Mouse (Mus musculus) kidney, embryonic 15.5 days (tissue): ENCODE results near the gene Snrpg. TPM values are rescaled to one million over a fixed set of nuclear protein-coding genes. Genes with fewer than 3 reads are reported as not detected.

Experiments used
- ATAC-seq: fragments of 200-750 bp; cut with Nextera tagmentation; replicated peaks from 2 replicates; pipeline ENCODE4 v1.8.0; 2017; ENCODE audit warnings: moderate TSS enrichment; ENCODE audit not compliant: low FRiP score
- H3K27ac ChIP-seq: fragments of 300-500 bp; sonication (generic); 2 replicates; pipeline ENCODE4 v1.5.1; 2015; ENCODE audit warnings: mild to moderate bottlenecking, inconsistent platforms
- H3K27me3 ChIP-seq: fragments of 300-500 bp; sonication (generic); 2 replicates; pipeline ENCODE4 v1.6.1; 2015; ENCODE audit warnings: inconsistent platforms
- H3K36me3 ChIP-seq: fragments of 300-500 bp; sonication (generic); 2 replicates; pipeline ENCODE4 v1.6.1; 2015; ENCODE audit warnings: inconsistent platforms
- H3K4me1 ChIP-seq: fragments of 300-500 bp; sonication (generic); 2 replicates; pipeline ENCODE4 v1.6.1; 2015; ENCODE audit warnings: inconsistent platforms
- H3K4me2 ChIP-seq: fragments of 300-500 bp; sonication (generic); 2 replicates; pipeline ENCODE4 v1.6.1; 2015; ENCODE audit warnings: moderate library complexity, mild to moderate bottlenecking, inconsistent platforms
- H3K4me3 ChIP-seq: fragments of 300-500 bp; sonication (generic); replicated peaks from 2 replicates; pipeline ENCODE4 v1.5.1; 2015; ENCODE audit warnings: mild to moderate bottlenecking, inconsistent platforms
- H3K9ac ChIP-seq: fragments of 300-500 bp; sonication (generic); 2 replicates; pipeline ENCODE4 v1.6.1; 2015; ENCODE audit warnings: mild to moderate bottlenecking, inconsistent platforms
- H3K9me3 ChIP-seq: fragments of 300-500 bp; sonication (generic); replicated peaks from 2 replicates; pipeline ENCODE4 v1.6.1; 2016; ENCODE audit warnings: inconsistent platforms
- whole genome bisulfite sequencing: fragments of 180-500 bp; shearing (Covaris S2); methylation state at CpG from one replicate; pipeline ENCODE4 v1.1.7; 2015; ENCODE audit warnings: mixed read lengths; 5-methylcytosine and 5-hydroxymethylcytosine counted together
- polyA plus RNA-seq: library from polyadenylated mRNA; unstranded; fragments of >200 nt; fragmentation: Nextera tagmentation; extraction: Ambion mirVana; gene quantifications from 2 replicates; pipeline ENCODE4 v1.2.1, GENCODE M21; 2015

Snrpg gene
- polyA plus RNA-seq, 1 experiment from 2014 or later: 665 TPM

- H3K36me3 ChIP-seq: no peaks in the 10 kb centered on the region
- no peak overlapping the region for H3K4me2 ChIP-seq
- H3K4me3 ChIP-seq: no peak overlapping the region
- no peak for ATAC-seq
- WGBS: 54% methylated on average over 2 of the region's 2 CpGs
- peaks cover 9% of the 10 kb centered on the region for H3K4me1 ChIP-seq
- no peaks in the 10 kb centered on the region for H3K27me3 ChIP-seq
- H3K27ac ChIP-seq: no peak overlapping the region
- H3K9me3 ChIP-seq: no peaks in the 10 kb centered on the region
- no peak overlapping the region for H3K9ac ChIP-seq
Measured at GRCm38 (mm10) chr6:86346063-86346462, 25.0 kb upstream of the Snrpg start.

GRCm38 (mm10) chr6:86349257-86349656 is 21.8 kb upstream of the Snrpg start:
- Histone ChIP-seq H3K4me2 (no peak overlapping the region), H3K4me1 (peaks cover 2% of the 10 kb centered on the region; the same call in 1 of the 2 replicates), H3K36me3 (no peaks in the 10 kb centered on the region), H3K9me3 (no peaks in the 10 kb centered on the region), H3K27ac (no peak overlapping the region), H3K4me3 (no peak overlapping the region), H3K9ac (no peak overlapping the region), H3K27me3 (no peaks in the 10 kb centered on the region)
- ATAC-seq: no peak
- 66% methylated on average over 7 of the region's 7 CpGs for WGBS

GRCm38 (mm10) chr6:86354948-86355347 is 16.2 kb upstream of the Snrpg start:
- no peak overlapping the region for H3K9ac ChIP-seq
- 77% methylated on average over 3 of the region's 3 CpGs for WGBS
- H3K9me3 ChIP-seq: no peaks in the 10 kb centered on the region

GRCm38 (mm10) chr6:86356956-86357355 is 14.1 kb upstream of the Snrpg start:
- Histone ChIP-seq H3K36me3 (no peaks in the 10 kb centered on the region), H3K27me3 (no peaks in the 10 kb centered on the region), H3K27ac (no peak overlapping the region), H3K9ac (no peak overlapping the region), H3K4me3 (no peak overlapping the region), H3K4me1 (no peaks in the 10 kb centered on the region), H3K9me3 (no peaks in the 10 kb centered on the region), H3K4me2 (no peak overlapping the region)
- ATAC-seq: no peak
- 61% methylated on average over 9 of the region's 9 CpGs for WGBS

More at GRCm38 (mm10) chr6:86354948-86355347, 16.2 kb upstream of the Snrpg start:
- H3K27ac ChIP-seq: no peak overlapping the region
- no peaks in the 10 kb centered on the region for H3K4me1 ChIP-seq
- H3K27me3 ChIP-seq: no peaks in the 10 kb centered on the region
- no peak overlapping the region for H3K4me2 ChIP-seq
- H3K4me3 ChIP-seq: no peak overlapping the region
- H3K36me3 ChIP-seq: no peaks in the 10 kb centered on the region
- no peak for ATAC-seq

DNA sequence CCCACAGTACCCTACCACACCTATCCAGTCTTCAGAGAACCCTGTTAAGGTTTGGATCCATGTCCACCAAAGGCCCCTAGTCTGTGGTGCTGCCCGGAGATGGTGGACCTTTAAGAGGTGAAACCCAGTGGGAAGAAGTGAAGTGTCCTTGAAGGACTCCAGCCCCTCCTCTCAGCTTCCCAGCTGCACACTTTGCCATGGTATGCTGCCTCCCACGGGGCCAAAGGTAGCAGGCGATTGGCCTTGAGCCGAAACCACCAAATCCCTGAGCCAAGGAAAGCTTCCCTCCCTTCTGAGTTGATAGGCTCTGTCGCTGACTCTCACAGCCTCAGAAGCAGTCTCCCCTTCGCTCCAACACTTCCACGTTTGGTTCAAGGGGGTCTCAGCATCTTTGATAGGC is 10.4 kb upstream of the Snrpg start:
- H3K4me2 ChIP-seq: no peak overlapping the region
- no peak overlapping the region for H3K27ac ChIP-seq
- ATAC-seq: no peak
- no peaks in the 10 kb centered on the region for H3K9me3 ChIP-seq
- no peak overlapping the region for H3K9ac ChIP-seq
- H3K36me3 ChIP-seq: no peaks in the 10 kb centered on the region
- 51% methylated on average over 7 of the region's 7 CpGs for WGBS
- H3K4me3 ChIP-seq: no peak overlapping the region
- H3K27me3 ChIP-seq: no peaks in the 10 kb centered on the region
- H3K4me1 ChIP-seq: peaks cover 5% of the 10 kb centered on the region; the same call in 1 of the 2 replicates

GRCm38 (mm10) chr6:86361373-86361772 is 9.7 kb upstream of the Snrpg start:
- H3K9ac ChIP-seq: no peak overlapping the region
- H3K9me3 ChIP-seq: no peaks in the 10 kb centered on the region
- H3K4me1 ChIP-seq: peaks cover 9% of the 10 kb centered on the region
- no peaks in the 10 kb centered on the region for H3K27me3 ChIP-seq
- H3K4me2 ChIP-seq: no peak overlapping the region
- no peak overlapping the region for H3K4me3 ChIP-seq
- H3K36me3 ChIP-seq: no peaks in the 10 kb centered on the region
- 89% methylated on average over 7 of the region's 7 CpGs for WGBS
- no peak for ATAC-seq
- H3K27ac ChIP-seq: no peak overlapping the region

DNA sequence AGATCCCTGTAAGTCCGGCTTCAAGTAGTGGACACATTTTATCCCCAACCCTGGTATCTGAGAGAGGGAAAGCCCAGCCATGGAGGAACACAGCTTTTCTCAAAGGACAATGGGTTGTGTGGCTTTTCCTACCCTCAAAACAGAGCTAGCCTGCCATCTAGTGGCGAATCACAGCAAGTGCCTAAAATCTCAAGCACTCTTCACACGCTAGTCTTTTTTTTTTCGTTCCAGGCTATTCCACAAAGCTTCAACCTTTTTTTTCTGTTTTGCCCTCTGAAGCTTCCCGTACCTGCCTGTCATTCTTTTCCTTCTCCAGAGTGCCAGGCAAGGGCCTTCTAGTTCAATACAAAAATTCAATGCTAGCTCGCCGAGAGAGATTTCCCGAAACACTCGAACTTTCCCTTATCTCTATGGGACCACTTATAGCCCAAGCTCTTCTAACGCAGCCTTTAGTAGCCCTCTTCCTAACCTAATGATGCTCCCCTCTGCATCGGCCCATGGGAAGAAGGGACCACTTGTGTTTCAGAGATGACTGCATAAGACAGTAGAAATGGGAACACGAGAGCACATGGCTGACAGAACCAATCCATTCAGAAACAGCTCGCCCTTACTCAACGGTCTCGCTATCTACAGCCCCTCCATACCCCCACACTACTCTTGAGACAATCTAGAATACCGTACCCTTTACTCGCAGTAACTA is 6.5 kb upstream of the Snrpg start:
- Histone ChIP-seq H3K36me3 (peaks cover 20% of the 10 kb centered on the region), H3K9ac (peak overlapping the region; percentile 53), H3K4me2 (peak overlapping the region; percentile 96), H3K27me3 (no peaks in the 10 kb centered on the region), H3K4me1 (peaks cover 15% of the 10 kb centered on the region), H3K4me3 (peak overlapping the region; percentile 75), H3K9me3 (no peaks in the 10 kb centered on the region), H3K27ac (no peak overlapping the region)
- ATAC-seq: peak; percentile 34
- 1% methylated on average over 17 of the region's 17 CpGs for WGBS

DNA sequence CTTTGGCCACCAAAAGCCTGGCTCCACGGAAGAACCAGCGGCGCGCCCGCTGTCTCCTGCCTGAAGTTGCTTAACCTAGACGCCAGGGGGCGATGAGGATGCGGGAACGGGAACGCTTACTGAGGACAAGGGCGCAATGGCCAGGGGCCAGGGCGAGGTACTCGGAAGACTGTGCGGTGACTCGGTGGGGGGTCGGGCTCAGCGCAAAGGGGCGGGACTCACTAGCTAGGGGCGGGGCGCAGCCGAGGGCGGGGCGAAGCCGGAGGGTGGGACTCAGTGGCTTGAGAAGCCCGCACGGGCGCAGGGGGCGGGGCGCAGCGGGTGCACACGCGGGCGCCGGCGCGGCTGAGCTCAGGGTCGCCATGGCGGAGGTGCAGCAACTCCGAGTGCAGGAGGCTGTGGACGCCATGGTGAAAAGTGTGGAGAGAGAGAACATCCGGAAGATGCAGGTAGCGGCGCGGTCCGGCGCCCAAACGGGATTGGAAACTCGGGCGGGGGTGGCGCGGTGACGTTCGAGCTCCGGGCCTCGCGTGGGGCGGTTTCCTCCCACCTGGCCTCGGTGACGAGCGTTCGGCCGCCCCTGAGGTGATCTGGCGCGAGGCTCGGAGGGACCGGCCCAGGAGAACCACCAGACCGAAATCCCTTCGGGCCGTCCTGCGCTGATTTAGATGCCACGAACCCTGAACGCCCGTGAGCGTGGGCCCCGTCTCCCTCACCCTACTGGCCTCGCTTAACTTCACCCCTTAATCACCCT is 5.6 kb upstream of the Snrpg start, which contains the start of gene Fam136a:
Fam136a (plus strand) TSS at position 276 of the 754 bp plus-strand sequence.
- peak within 1 kb of the TSS; percentile 56 for H3K9ac ChIP-seq
- peaks cover 22% of the 10 kb centered on the region for H3K36me3 ChIP-seq
- H3K4me2 ChIP-seq: peak within 1 kb of the TSS; percentile 96
- under 1% methylated on average over 76 of the region's 76 CpGs for WGBS
- H3K27me3 ChIP-seq: no peaks in the 10 kb centered on the region
- ATAC-seq: peak; percentile 96
- peaks cover 20% of the 10 kb centered on the region for H3K4me1 ChIP-seq
- no peaks in the 10 kb centered on the region for H3K9me3 ChIP-seq
- peak within 1 kb of the TSS; percentile 75 for H3K4me3 ChIP-seq
- H3K27ac ChIP-seq: peak within 1 kb of the TSS; percentile 79

DNA sequence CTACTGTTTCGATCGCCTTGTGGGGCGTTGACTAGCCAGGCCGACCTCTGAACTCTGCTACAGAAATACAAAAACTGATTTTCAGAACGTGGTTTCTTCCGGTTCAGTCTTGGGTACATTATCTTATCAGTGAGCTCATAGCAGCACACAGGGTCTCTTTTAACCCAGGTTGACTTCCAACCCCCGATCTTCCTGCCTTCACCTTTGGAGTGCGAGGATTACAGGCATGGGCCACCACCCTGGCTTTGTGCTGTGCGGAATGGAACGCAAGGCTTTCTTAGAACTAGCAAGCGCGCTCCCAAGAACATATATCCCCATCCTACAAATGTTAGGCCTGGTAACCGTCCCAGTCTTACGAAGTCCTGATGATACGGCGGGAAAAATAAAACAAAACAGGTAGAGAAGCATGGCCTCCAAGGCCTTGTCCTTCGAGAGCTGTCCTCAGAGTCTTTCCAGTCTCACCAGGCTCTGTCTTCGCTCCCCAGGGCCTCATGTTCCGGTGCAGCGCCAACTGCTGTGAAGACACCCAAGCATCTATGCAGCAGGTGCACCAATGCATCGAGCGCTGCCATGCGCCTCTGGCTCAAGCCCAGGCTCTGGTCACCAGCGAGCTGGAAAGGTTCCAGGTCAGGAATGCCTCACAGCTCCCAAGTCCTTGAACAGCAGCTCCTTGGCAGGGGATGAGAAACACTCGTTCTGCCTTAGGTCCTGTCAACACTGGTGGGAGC is 4.8 kb upstream of the Snrpg start:
- Histone ChIP-seq H3K36me3 (peaks cover 22% of the 10 kb centered on the region), H3K4me1 (peaks cover 25% of the 10 kb centered on the region), H3K4me3 (peak overlapping the region; percentile 75), H3K9ac (peak overlapping the region; percentile 56), H3K27ac (peak overlapping the region; percentile 79), H3K4me2 (peak overlapping the region; percentile 96), H3K9me3 (no peaks in the 10 kb centered on the region), H3K27me3 (no peaks in the 10 kb centered on the region)
- ATAC-seq: no peak
- 41% methylated on average over 25 of the region's 25 CpGs for WGBS

GRCm38 (mm10) chr6:86366853-86367249 is 4.3 kb upstream of the Snrpg start:
- no peak for ATAC-seq
- Histone ChIP-seq H3K9me3 (no peaks in the 10 kb centered on the region), H3K27ac (no peak overlapping the region), H3K27me3 (no peaks in the 10 kb centered on the region), H3K36me3 (peaks cover 22% of the 10 kb centered on the region), H3K4me1 (peaks cover 25% of the 10 kb centered on the region), H3K4me2 (peak overlapping the region; percentile 96), H3K9ac (no peak overlapping the region), H3K4me3 (peak overlapping the region; percentile 75)
- 71% methylated on average over 2 of the region's 2 CpGs for WGBS

- Histone ChIP-seq H3K4me3 (no peak overlapping the region), H3K9ac (no peak overlapping the region), H3K36me3 (peaks cover 24% of the 10 kb centered on the region), H3K4me1 (peaks cover 39% of the 10 kb centered on the region), H3K9me3 (no peaks in the 10 kb centered on the region), H3K27ac (no peak overlapping the region), H3K27me3 (no peaks in the 10 kb centered on the region), H3K4me2 (no peak overlapping the region)
- ATAC-seq: no peak
- 93% methylated on average over 5 of the region's 5 CpGs for WGBS
Measured at GRCm38 (mm10) chr6:86368479-86368878, 2.6 kb upstream of the Snrpg start.
